Mouse (Mus musculus): ENCODE measurements around the gene Glyctk.

Glyctk gene

DNA sequence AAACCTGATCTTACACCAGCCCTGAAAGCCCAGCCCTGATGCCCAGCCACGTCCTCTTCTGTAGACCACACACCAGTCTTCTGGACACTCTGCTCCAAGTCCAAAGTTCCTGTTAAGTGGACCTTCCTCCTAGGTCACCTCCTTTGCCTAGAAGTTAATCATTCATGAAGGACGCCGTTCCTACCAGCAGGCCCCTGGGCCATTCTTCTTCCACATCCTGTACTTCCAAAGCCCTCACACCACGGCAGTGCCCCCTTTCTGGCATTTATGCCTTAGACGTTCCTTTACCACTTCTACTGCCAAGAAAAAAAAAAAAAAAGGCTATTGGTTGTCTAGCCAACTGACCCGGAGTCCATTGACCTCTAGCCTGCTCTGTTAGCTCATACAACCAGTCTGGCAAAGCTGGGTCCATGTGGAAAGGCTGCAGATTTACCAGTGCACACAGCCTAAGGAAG, at the start of gene Glyctk:
Glyctk (minus strand) TSS at position 102 of the 455 bp plus-strand sequence.
- DNase-seq, result no peak

DNA sequence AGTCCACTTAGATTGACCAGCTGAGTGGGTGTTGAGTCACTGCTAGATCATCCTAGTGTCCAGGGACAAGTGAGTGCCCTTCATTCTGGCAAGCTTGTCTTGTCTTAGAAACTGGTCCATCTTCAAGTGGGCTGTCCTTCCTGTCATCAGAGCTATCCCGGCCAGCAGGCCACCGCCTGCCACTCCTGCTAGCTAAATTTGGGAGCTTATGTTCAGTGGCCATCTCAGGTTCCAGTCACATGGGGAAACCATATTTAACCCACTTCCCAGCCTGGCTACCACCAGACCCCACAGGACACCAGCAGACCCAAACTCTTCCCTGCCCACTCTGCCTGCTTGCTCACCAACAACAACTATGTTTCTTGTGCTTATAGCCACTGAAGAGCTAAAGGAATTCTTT, 48.6 kb upstream of the Glyctk start:
- DNase-seq, result no peak

DNA sequence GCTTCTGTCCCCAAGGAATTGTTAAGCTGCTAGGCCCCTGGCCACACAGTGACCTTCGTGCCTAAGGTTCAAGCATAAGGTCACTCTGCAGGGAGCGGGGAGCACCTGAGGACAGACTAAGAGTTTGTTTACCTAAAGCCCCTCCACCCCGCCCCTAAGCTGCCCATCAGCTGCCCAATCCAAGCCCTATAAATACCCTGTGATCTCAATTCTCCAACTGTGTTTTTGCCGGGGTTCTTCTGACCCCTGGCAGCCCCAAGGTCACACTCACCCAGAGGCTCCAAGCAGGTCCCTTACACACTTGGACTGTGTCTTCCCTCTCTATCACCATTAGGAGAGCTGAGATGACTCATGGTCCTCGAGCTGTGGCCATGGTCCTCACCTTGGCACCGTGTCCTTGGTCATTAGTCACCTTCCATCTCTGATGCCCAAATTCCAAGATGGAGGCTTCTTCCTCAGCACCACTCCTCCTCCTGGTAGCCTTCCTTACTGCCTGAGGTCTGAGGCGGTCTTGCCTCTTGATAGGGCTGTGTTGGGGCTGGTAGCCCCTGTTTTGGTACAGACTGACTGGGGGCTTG, 47.9 kb upstream of the Glyctk start:
- DNase-seq, result peak; percentile 42

DNA sequence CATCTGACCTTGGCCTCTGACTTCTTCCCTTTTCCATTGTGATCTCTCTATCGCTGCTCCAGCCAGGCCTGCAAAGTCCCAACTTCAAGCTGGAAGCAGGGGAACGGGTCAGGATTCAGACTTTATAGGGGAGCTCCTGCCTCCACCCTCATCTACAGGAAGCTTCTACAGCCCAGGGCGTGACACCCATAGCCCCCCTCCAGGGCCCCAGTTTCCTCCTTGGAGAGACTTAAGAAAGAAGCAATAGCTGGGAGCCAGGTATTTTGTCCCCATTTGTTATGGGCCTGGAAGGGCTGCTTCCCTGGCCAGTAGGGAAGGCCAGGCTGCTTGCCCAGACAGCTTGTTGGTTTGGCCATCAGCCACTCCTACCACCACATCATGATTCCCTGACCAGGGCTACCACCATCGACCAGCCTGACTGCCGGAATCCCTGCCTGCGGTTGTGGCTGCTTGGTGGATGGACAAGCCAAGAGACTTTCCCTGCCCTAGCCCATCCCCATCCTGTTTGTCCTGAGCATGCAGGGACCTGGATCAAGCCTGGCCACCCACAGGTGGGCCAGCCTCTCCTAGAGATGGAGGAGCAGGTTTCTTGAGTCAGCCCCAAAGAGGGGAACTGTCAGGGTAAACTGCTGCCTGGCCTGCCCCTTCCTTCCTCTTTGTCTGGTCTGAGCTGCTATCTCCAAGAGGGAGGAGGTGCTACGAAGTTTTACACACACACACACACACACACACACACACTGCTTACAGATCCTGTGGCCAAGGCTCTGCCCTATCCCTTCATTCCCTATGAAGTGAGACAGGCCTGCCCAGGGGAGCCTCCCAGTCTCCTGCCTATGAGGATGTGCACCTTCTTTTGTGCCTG, 46.3 kb upstream of the Glyctk start:
- peak; percentile 84 for DNase-seq

DNA sequence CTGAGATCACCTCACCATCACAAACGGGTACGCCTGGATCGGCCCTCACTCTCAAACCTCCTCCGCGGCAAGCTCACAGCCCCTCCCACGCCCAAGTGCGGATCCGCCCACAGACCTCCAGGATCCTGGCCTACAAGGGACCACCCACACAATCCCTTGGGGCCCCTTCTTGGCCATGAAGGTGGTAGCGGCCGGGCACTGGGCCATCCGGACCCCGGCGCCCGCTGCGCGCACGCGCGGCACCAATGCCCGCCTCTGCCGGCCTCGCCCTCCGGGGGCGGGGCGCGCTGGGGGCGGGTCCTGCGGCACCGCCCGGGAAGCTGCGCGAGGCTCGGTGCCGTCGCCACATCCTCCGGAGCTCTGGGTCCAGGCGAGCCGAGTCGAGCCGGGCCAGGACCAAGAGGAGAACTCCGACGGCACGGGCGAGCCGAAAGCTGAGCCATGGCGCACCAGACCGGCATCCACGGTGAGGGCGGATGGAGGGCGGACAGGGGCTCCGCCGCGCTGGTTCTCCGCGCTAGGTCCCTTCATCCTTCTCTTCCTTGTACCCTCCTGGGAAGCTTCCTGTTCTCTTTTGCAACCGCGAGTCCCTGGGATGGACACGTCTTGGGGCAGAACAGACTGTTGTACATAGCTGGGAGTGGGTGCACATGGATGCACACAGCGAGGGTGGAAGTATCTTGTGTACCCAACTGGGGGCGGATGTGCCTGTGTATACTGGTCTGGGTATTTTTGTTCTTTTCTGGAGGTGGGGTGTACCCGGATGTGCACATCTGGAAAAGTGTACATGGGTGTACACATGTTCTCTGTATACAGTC, 45.1 kb upstream of the Glyctk start, which contains the start of gene Twf2:
Twf2 (plus strand) TSS at position 290 of the 818 bp plus-strand sequence.
- DNase-seq, result peak; percentile 93

DNA sequence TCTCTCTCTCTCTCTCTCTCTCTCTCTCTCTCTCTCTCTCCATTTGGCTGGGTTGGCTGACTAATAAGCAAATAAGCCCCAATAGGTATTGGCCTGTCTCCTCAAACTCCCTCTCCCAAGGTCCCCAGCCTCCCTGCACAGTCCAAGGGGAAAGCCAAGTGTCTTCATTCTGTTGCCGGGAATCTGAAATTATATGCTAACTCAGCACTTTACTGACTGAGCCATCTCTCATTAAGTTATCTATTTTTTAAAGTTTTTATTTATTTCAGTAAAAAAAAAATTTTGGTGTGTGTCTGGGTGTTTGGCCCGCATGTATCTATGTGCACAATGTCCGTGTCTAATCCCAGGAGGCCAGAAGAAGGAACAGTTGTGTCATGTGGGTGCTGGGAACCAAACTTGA, 44.0 kb upstream of the Glyctk start:
- no peak for DNase-seq

DNA sequence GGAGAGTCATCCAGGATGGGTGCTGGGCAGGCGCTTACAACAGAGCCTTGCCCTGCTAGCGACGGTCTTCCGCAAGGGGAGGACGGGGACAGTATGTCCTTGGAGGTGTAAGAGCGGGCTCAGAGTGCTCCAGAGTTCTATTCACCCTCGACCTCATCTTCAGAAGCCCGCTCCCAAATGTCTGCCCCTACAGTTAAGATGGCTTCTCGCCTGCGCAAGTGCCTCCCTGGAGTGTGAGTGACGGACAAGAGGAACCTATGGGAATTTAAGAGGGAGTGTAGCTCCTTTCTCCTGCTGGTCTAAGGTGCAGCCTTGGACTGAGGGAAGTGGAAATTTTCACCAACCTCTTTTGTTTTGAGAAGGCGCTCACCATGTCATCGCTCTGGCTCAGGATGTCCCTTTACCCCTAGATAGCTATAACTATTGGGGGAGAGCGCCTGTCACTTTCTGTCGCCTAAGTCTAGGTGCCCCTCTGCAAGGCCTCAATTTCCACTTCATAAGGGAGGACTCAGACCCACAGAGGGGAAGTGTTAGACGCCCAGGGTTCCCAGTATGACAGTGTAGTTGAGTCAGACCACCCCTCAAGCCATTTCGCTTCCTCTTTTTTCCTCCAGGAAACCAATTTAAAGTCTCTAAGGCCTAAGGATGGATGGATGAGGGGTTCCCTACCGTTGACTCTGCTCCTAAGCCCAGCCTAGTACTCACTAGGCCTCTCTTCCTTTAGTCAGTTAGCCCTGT, 41.8 kb upstream of the Glyctk start, which contains the start of gene Ppm1m:
Ppm1m (minus strand) TSS at position 212 of the 738 bp plus-strand sequence.
- no peak for DNase-seq

DNA sequence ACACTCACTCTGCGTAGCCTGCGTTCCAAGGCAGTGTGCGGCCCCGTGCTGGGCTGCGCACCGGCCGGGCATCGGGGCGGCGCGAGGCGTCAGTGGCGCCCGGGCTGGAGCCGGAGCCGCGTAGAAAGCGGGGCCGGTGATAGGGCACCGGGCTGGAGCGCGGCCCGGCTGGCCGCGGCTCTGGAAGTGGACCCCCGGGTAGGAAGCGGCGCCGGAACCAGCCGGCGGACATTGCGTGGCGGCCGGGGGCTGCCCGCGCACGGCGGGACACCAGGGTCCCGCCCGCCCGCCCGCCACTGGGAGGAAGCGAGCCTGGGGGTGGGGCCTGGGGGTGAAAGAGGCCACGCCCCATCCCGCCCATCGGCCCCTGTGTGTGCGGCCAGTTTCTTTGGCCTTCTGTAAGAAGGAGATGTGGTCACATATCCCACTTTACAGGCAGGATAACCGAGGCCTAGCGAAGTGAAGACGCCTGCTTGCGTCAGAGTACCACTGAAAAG, 41.1 kb upstream of the Glyctk start:
- peak; percentile 59 for DNase-seq

DNA sequence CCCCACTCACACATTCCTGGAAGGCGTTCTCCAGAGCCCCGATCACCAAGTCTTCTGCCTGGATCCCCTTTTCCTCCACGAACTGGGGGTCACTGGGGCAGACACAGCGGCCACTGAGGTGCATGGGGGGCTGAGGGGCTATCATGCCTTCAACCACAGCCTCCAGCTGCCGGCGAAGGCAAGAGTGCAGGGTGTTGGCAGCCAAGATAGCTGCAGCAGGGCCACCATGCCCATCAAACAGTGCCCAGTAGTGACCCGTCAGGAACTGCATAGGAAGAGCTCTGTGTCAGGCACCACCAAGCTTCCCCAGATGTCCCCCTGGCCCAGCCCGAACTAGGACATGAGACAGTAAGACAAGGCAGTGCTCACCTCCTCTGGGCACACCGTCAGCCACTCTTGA, 39.8 kb upstream of the Glyctk start:
- DNase-seq, result no peak

DNA sequence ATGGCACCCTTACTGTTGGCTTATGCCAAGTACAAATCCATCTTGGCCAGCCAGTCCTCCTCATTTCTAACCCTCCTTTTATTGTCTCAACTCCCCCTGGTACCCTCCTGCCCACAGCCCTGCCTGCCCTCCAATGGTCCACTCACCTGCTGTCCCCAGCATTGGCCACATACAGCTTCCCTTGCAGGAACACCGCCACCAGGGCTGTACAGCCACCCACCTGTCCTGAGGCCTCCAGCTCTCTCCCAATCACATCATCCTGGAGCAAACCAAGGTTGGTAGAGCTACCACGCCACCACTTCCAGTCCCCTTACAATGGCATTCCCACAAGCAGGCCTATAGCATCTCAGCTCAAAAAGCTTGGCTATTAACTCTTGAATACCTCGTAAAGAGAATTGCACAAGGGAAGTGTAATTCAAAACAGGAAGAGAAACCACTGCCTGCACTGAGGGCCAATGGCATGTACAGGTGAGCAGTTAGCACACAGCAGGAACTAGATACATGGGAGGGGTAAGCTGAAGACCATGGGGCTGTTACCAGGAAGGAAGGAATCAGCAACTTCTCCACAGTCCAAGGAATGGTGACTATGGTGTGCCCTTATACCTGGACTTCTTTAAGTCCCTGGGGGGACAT, 39.3 kb upstream of the Glyctk start:
- DNase-seq, result no peak

DNA sequence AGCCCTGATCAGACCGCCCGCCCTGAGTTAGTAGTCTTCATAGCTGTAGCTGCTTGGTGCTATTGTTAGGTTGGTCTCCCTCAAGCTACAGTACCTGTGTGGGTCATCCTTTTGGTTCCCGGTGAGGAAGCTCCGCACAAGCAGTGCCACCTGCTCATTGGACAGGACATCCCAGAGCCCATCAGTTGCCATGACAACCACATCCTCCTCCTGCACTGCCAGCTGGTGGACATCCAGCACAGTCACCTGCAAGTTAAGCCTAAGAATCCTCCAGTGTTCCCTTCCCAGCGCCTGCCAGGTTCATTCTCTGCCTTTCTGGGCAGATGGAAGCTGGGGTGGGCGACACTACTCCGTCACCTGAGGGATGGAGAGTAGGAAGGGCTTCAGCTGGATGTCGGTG, 37.8 kb upstream of the Glyctk start:
- DNase-seq, result peak; percentile 90

DNA sequence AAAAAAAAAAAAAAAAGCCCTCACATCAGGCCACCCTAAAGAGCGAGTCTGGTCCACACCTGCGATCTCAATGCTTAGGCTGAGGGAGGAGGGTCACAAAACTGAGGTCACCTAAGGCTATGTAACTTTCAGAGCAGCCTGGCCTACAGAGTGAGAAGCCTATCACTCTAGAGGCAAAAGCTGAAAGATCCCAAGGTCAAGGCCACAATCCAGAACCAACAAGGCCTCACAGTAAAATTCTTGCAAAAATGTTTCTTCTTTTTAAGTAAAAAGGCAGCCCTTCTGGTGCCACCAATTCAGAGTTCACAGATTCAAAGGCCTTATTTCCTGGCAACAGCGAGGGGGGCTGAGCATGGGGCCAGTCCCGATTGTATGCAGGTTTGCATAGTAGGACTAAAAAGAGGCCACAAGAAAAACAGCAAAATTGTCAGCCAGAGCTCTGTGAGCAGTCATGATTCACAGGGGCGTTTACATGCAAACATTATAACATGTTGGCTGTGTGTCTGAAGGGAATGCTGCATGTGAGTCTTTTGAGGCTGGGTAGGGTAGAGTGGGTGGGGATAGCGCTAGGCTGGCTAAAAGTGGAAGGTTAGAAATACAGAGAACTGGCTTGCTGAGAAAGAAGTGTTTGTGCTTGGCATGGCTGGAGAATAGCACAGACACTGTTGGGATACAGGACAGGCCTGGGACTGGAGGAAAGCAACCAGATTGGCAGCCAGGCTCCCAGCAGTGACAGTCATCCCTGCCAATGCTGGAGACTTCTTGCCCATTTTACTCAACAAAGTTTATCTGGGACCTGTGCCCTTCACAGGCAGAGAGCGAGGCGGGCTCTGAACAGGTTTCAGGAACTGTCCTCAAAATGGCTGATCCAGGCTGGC, 36.2 kb upstream of the Glyctk start:
- peak; percentile 75 for DNase-seq

DNA sequence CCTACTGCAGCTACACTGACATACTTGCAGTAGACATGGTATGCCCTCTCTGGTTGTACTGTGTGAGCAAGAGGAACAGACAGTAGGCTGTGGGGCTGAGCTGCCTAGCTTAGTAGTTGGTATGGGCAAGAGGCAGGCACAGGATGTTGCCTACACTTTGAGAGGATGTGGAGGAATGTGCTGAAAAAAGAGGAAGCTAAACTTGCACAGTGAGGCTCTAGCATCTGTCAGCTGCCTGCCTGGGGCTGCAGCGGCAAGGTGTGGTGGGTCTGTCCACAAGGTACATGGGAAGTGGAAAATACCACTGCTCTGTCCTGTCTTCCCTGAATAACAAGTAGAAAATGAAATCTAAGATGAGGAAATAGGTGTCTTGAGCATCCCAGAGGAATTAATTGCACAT, 35.1 kb upstream of the Glyctk start:
- DNase-seq, result no peak

DNA sequence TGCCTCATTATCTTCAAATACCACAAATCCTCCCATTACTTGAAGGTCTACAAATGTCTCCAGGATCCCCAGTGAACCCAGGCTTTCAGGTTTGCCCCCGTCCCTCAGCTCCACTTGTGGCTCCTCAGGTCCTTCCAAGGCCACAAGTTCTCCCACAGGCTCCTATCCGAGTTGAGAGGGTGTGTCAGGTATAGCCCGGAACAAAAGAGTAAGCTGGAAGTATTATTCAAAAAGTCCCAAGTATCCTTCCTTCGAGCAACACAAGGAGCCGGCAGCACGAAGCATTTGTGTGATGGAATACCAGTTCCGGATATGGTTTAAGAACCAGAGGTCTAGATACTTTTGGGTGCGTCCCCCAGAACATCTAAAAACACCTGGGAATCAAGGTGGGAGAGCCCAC, 34.1 kb upstream of the Glyctk start:
- no peak for DNase-seq

DNA sequence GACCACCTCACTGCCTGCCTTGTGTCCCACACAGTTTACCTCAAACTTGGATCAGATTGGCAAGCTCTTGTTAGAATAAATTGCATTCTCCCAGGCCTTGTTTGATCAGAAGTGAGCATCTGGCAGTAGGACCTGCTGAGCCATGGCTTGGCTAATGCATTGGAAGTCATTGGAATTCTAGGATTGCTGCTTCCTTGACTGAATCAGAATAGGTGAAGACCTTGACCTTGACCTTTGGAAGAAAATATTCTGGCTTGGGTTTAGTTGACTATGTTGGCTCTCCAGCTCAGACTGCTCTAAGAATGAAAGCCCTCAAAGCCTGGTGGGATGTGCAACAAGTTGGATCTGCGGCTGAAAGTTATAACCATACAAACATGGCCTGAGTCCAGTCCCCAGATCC, 33.4 kb upstream of the Glyctk start:
- no peak for DNase-seq

DNA sequence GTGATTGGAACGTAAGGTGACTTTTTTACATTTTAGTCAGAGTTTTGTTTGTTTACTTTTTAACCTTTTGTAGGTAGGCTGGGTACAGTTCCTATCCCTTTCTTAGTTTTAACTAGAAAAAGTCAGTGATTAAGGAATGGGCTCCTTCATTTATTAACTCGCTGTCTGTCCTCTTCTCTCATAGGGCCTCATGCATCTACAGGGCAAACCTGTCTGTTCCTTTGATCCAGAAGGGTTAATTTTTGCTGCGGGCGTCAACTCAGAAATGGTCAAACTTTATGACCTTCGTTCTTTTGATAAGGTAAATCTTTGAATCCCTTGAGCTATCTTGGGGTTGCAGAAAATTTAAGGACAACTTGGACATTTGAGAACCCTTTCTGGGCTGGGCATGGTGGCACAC, 26.1 kb upstream of the Glyctk start:
- no peak for DNase-seq

DNA sequence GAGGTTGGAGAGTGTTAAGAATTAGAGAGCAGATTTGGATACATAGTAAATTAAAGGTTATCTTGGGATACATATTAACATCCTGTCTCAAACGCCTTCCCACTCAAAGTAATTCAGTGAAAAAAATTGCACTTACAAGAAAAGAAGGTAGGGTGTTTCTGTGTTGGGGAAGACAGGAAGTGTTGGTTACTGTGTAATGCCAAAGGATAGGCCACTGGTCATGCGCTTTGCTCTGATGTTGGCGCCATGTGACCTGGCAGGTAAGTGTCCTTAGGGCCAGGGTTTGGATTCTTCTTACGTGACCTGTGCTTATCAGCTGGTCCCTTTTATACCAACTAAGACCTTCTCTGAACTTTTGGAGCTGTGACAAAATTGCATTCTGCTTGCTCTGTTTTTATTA, 24.2 kb upstream of the Glyctk start:
- no peak for DNase-seq

DNA sequence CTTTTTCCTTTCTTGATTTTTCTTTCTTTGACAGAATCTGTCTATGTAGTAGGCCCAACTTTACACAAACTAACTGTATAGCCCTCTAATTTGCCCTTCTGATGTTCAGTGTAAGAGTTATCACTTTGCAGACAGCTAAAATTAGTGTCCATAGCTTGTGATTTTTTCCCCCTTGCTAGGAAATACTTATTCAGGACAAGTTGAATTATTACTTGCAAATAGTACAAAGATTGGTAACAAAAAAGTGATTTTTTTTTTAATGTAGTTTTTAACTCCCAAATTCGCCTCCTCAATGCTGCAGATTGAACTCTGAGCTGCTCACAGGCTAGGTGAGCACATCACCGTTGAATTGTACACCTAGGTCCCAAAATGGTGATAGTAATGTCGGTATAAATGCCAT, 22.0 kb upstream of the Glyctk start:
- DNase-seq, result no peak

DNA sequence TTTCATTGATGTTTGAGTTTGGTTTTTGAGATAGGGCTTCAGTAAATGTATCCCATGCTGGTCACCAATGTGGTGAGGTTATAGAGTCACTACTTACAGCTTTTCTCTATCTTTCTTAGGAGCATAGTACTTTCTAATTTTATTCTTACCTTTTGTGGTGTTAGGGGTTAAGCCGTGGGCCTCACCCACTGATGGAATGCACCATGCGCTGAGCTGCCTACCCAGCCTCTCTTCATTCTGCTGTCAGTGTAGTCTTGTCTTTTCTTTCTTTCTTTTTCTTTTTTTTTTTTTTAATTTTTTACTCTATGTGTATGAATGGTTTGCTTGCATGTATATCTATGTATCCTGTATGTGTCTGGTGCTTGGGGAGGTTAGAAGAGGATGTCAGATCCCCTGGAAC, 21.5 kb upstream of the Glyctk start:
- DNase-seq, result no peak

DNA sequence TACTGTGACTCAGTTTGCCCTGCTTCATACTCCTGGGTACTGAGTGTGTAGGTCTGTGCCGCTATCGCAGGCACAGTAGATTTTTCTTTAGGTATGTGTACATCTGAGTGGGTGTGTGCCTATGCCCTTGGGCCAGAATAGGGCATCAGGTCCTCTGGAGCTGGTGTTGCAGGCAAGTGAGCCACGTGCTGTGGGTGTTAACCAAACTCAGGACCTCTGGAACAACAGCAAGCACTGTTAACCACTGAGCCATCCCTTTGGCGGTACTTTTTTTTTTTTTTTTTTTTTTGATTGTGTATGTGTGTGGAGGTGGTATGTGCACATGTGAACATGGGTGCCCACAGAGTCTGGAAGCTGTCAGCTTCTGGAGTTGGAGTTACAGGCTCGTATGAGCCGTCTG, 19.9 kb upstream of the Glyctk start:
- DNase-seq, result no peak

DNA sequence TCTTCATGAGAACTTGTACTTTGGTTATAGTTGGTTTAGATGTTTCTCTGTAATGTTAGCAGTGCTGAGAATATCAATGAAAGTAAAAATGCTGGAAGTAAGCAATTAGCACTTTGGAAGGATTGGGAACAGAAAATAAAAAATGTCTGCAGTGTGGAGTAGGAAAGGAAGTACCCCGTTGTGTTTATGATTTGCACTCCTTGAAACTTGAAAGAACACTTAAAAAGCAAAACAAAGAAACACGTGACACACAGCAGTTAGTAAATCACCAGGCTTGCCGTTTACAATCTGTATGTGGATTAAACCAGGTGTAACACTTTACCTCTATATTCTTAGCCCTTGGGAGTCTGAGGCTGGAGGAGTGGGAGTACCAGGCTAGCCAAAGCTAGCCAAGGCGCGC, 18.8 kb upstream of the Glyctk start:
- DNase-seq, result no peak
